Mouse (Mus musculus): ENCODE results near the gene Cd53.

Gene Cd53

GRCm38 (mm10) chr3:106789930-106790329 is at the start of gene Cd53:
Gene Cd53 (minus strand): TSS chr3:106790149.
- DNase-seq (ENCODE audit: low read depth), result no peak

GRCm38 (mm10) chr3:106832107-106832506 is 42.2 kb upstream of the Cd53 start:
- DNase-seq (ENCODE audit: low read depth), result peak; percentile 62

- no peak for DNase-seq (ENCODE audit: low read depth)
Measured at GRCm38 (mm10) chr3:106826187-106826586, 36.2 kb upstream of the Cd53 start, which contains the start of gene Olfr266. Gene Olfr266 (minus strand): TSS chr3:106826287.

- no peak for DNase-seq (ENCODE audit: low read depth)
Measured at GRCm38 (mm10) chr3:106817676-106818075, 27.7 kb upstream of the Cd53 start.

GRCm38 (mm10) chr3:106808972-106809695 is 19.2 kb upstream of the Cd53 start:
- no peak for DNase-seq (ENCODE audit: low read depth)

GRCm38 (mm10) chr3:106798079-106798478 is 8.1 kb upstream of the Cd53 start:
- no peak for DNase-seq (ENCODE audit: low read depth)

- peak; percentile 21 for DNase-seq (ENCODE audit: low read depth)
Measured at GRCm38 (mm10) chr3:106788440-106788887, 1.5 kb downstream of the Cd53 start.

GRCm38 (mm10) chr3:106787972-106788371 is 2.0 kb downstream of the Cd53 start:
- DNase-seq (ENCODE audit: low read depth), result no peak

- DNase-seq (ENCODE audit: low read depth), result peak; percentile 16
Measured at GRCm38 (mm10) chr3:106785130-106785529, 4.8 kb downstream of the Cd53 start.

GRCm38 (mm10) chr3:106771834-106772233 is 18.1 kb downstream of the Cd53 start:
- peak; percentile 9 for DNase-seq (ENCODE audit: low read depth)

- no peak for DNase-seq (ENCODE audit: low read depth)
Measured at GRCm38 (mm10) chr3:106755898-106756297, 34.1 kb downstream of the Cd53 start.

- peak; percentile 93 for DNase-seq (ENCODE audit: low read depth)
Measured at GRCm38 (mm10) chr3:106722028-106722945, 67.7 kb downstream of the Cd53 start.

GRCm38 (mm10) chr3:106721397-106722027 is 68.4 kb downstream of the Cd53 start:
- DNase-seq (ENCODE audit: low read depth), result peak; percentile 99

Measured in NIH3T3 (cell line).